Mouse (Mus musculus): ENCODE results near the gene Lrig1. TPM values are rescaled to one million over a fixed set of nuclear protein-coding genes. Genes with fewer than 3 reads are reported as not detected.
"Not testable (repeated sequence)": the region's sequence is repeated elsewhere in the genome, so short reads cannot be mapped to it uniquely, and the experiment has no call there.

Lrig1 gene
- total RNA-seq, 1 experiment, result 19.1 TPM

DNA sequence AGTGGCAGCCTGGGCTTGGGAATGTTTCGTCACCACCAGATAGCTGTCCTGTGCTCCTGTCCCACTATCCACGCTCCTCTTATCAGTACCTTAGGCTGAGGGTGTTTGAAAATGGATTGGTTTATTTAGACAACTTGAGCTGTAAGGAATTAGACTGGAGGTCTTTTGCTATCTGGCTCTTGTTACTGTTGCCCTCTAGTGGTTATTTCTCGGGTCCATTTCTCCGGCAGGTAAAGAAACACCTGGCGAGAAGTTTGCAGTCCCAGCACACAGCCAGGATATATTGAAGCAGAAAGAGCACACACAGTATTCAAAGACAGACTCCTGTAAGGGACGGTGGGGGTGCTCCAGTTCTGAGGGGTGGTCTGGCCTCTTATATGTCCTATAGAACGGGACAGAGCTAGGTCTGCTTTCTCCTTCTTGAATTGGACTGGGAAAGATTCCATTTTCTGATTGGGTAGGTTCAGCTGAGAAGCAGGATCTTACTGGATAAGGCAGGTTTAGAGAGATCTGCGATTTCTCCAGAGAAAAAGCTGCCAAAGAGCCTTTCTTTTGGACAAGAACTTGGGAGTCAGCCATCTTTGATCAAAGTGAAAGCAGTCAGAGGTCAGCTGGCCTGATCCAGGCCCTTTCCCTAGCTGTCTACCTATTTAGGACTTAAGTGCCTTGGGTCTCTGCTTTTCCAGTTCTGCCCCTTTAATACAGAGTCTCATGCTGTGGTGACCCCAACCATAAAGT lies 136.6 kb downstream of the Lrig1 start:
- in situ Hi-C loops (cut with MboI; ENCODE audit: low sequenced_read_pairs in 2 of 2, unreplicated experiment in 2 of 2), result no loop called here
- Histone ChIP-seq H3K4me3 (ENCODE audit: insufficient read depth in 1 of 2, low read depth in 1 of 2, low read length in 2 of 2, poor library complexity in 1 of 2, severe bottlenecking in 1 of 2) (no peak overlapping the region), H3K27ac (ENCODE audit: insufficient read depth, low read depth, low read length, poor library complexity, severe bottlenecking) (no peak overlapping the region), H3K9ac (ENCODE audit: insufficient read depth, low read depth, low read length, poor library complexity, severe bottlenecking) (no peak overlapping the region), H3K9me3 (ENCODE audit: control insufficient read depth, insufficient read depth, low read depth, low read length) (no peaks in the 10 kb centered on the region), H3K36me3 (ENCODE audit: control insufficient read depth, insufficient read depth, low read length, poor library complexity, severe bottlenecking) (no peaks in the 10 kb centered on the region), H3K4me1 (ENCODE audit: control insufficient read depth in 2 of 2, insufficient read depth in 2 of 2, low read length in 2 of 2, poor library complexity in 1 of 2) (0 out of 4 replicates have a peak, but pooled peaks cover 0 to 2% of the 10 kb centered on the region in 2 experiments)
- DNase-seq (ENCODE audit: low read depth, low spot score), result peak; percentile 28
- TF ChIP-seq ZC3H11A (IDR thresholded peaks at IDR 0.05; ENCODE audit: borderline replicate concordance, low read depth, low read length) (no peak), MAFK (IDR thresholded peaks at IDR 0.05; ENCODE audit: insufficient read depth, low read depth, low read length) (no peak), CHD2 (IDR thresholded peaks at IDR 0.05; ENCODE audit: low read depth, low read length) (no peak), HCFC1 (IDR thresholded peaks at IDR 0.05; ENCODE audit: borderline replicate concordance, insufficient read depth, low read length) (no peak), ZNF384 (IDR thresholded peaks at IDR 0.05; ENCODE audit: low read depth, low read length) (no peak)

DNA sequence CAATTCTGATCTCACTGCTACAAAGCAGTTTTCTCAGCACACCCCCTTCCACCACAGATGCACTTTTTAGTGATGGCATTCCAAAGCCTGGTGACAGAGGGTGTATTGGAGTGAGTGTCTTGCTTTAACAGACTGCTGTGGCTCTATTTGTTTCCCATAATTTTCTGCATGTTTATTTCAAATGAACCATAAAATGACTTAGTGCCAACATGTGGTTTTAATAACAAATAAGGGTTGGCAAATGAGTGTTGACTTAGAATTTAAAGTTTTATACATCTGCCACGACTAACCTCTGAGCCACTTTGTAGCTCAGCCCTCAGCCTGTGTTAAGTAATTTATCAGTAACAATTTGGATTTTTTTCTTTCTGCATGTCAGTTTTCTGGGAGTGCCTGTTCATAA lies 138.6 kb downstream of the Lrig1 start:
- in situ Hi-C loops (cut with MboI; ENCODE audit: low sequenced_read_pairs in 2 of 2, unreplicated experiment in 2 of 2), result no loop called here
- Histone ChIP-seq H3K9ac (ENCODE audit: insufficient read depth, low read depth, low read length, poor library complexity, severe bottlenecking) (no peak overlapping the region), H3K4me1 (ENCODE audit: control insufficient read depth in 2 of 2, insufficient read depth in 2 of 2, low read length in 2 of 2, poor library complexity in 1 of 2) (0 out of 4 replicates have a peak, but pooled peaks cover 0 to 2% of the 10 kb centered on the region in 2 experiments), H3K9me3 (ENCODE audit: control insufficient read depth, insufficient read depth, low read depth, low read length) (no peaks in the 10 kb centered on the region), H3K27ac (ENCODE audit: insufficient read depth, low read depth, low read length, poor library complexity, severe bottlenecking) (no peak overlapping the region), H3K36me3 (ENCODE audit: control insufficient read depth, insufficient read depth, low read length, poor library complexity, severe bottlenecking) (no peaks in the 10 kb centered on the region), H3K4me3 (ENCODE audit: insufficient read depth in 1 of 2, low read depth in 1 of 2, low read length in 2 of 2, poor library complexity in 1 of 2, severe bottlenecking in 1 of 2) (no peak overlapping the region)
- no peak for DNase-seq (ENCODE audit: low read depth, low spot score)
- TF ChIP-seq HCFC1 (IDR thresholded peaks at IDR 0.05; ENCODE audit: borderline replicate concordance, insufficient read depth, low read length), result no peak

DNA sequence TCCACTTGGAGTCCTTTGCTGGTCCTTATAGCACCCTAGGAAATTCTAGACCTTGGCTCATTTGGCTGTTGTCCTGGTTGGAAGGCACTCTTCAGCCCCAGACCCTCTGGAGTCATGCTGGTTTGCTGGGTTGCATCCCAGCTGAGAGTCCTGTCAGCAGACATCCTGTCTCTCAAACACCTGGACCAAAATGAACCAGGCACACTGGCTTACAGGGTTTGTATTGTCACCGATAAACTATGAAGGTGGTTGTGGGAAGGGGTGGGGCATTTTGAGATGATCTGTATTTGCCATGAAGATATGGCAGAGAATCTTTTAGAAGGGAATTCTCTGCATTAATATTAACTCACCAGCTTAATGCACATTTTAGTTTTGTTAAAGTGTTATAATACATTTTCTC lies 139.1 kb downstream of the Lrig1 start:
- TF ChIP-seq CHD2 (IDR thresholded peaks at IDR 0.05; ENCODE audit: low read depth, low read length) (no peak), MAFK (IDR thresholded peaks at IDR 0.05; ENCODE audit: insufficient read depth, low read depth, low read length) (no peak), HCFC1 (IDR thresholded peaks at IDR 0.05; ENCODE audit: borderline replicate concordance, insufficient read depth, low read length) (no peak), ZNF384 (IDR thresholded peaks at IDR 0.05; ENCODE audit: low read depth, low read length) (no peak), ZC3H11A (IDR thresholded peaks at IDR 0.05; ENCODE audit: borderline replicate concordance, low read depth, low read length) (no peak)
- DNase-seq (ENCODE audit: low read depth, low spot score), result no peak
- in situ Hi-C loops (cut with MboI; ENCODE audit: low sequenced_read_pairs in 2 of 2, unreplicated experiment in 2 of 2), result no loop called here

DNA sequence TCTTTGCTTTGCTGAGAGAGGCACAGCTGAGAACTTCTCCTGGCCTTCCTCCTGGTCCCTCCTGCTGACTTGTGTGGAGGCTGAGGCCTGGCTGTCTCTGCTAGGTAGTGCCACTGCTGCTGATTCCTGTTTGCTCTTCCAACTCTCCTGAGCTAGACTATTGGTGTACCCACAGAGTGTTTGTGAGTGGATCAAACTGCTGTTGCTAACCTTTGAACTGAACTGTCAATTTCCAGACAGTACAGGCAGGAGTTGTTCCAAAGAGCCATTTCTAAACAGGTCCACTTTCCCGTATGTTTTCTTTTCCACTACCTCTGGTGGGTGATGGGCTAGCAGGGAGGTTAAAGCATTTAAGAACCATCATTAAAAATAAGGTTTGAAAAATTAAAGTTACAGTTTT lies 141.4 kb downstream of the Lrig1 start:
- H3K4me3 ChIP-seq (ENCODE audit: insufficient read depth in 1 of 2, low read depth in 1 of 2, low read length in 2 of 2, poor library complexity in 1 of 2, severe bottlenecking in 1 of 2); DNase-seq (ENCODE audit: low read depth, low spot score); H3K27ac ChIP-seq (ENCODE audit: insufficient read depth, low read depth, low read length, poor library complexity, severe bottlenecking); in situ Hi-C loops (cut with MboI; ENCODE audit: low sequenced_read_pairs in 2 of 2, unreplicated experiment in 2 of 2); H3K9me3 ChIP-seq (ENCODE audit: control insufficient read depth, insufficient read depth, low read depth, low read length); H3K36me3 ChIP-seq (ENCODE audit: control insufficient read depth, insufficient read depth, low read length, poor library complexity, severe bottlenecking); H3K9ac ChIP-seq (ENCODE audit: insufficient read depth, low read depth, low read length, poor library complexity, severe bottlenecking); H3K4me1 ChIP-seq (ENCODE audit: control insufficient read depth in 2 of 2, insufficient read depth in 2 of 2, low read length in 2 of 2, poor library complexity in 1 of 2): not testable (repeated sequence)

More for the DNA sequence above, 139.1 kb downstream of the Lrig1 start:
- Histone ChIP-seq H3K4me1 (ENCODE audit: control insufficient read depth in 2 of 2, insufficient read depth in 2 of 2, low read length in 2 of 2, poor library complexity in 1 of 2) (0 out of 4 replicates have a peak, but pooled peaks cover 0 to 2% of the 10 kb centered on the region in 2 experiments), H3K9ac (ENCODE audit: insufficient read depth, low read depth, low read length, poor library complexity, severe bottlenecking) (no peak overlapping the region), H3K9me3 (ENCODE audit: control insufficient read depth, insufficient read depth, low read depth, low read length) (no peaks in the 10 kb centered on the region), H3K4me3 (ENCODE audit: insufficient read depth in 1 of 2, low read depth in 1 of 2, low read length in 2 of 2, poor library complexity in 1 of 2, severe bottlenecking in 1 of 2) (no peak overlapping the region), H3K27ac (ENCODE audit: insufficient read depth, low read depth, low read length, poor library complexity, severe bottlenecking) (no peak overlapping the region), H3K36me3 (ENCODE audit: control insufficient read depth, insufficient read depth, low read length, poor library complexity, severe bottlenecking) (no peaks in the 10 kb centered on the region)

Other genes starting within 250 kb of the Lrig1 start
- 9.8 and 12.2 TPM in 2 replicates for gene Slc25a26, start 199.8 kb downstream of the Lrig1 start, total RNA-seq (2012; rRNA removed)

Measured in ES-E14 (cell line).